Mouse (Mus musculus) urinary bladder, postnatal 10 days (tissue): ENCODE measurements around the gene Vmn1r226.

Experiments used
- DNase-seq: peaks from one replicate; pipeline ENCODE4 v3.0.0; 2022; ENCODE audit warnings: low spot score

Gene Vmn1r226

GRCm38 (mm10) chr17:20682543-20682942, at the start of gene Vmn1r226:
Gene Vmn1r226 (plus strand): TSS chr17:20682843.
- DNase-seq: no peak

DNA sequence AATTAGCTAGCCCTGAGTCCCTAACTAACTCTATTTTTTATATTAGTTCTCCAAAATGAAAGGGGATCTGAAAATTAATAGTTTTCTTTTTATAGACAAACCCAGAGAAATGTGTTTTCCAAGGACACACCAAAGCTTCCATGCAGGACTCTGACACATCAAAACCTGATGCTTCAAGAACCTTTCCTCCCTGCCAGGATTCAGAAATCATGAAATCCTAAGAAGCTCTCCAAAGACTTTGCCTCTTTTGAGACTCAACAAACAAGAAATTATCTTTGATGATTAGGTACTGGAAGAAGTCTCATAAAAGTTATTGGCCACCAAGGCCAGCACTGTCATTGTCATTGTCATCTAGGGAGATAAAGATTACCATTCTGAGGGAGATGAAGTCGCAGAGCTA, 46.9 kb downstream of the Vmn1r226 start, which contains the start of gene Vmn1r227:
TSS of gene Vmn1r227 (plus strand) at position 301 of the 400 bp plus-strand sequence.
- no peak for DNase-seq
